Mouse (Mus musculus) cerebellum, postnatal 36 days (tissue): ENCODE measurements around the gene Scn3a.
A peak's percentile ranks its signal among the peaks of the same experiment; 100 is the strongest.

Experiments
- DNase-seq, 2 experiments: peaks; one replicate each; pipeline ENCODE4 v3.0.0; 2021 to 2022; ENCODE audit warnings: mixed read lengths in 2 of 2

Gene Scn3a

DNA sequence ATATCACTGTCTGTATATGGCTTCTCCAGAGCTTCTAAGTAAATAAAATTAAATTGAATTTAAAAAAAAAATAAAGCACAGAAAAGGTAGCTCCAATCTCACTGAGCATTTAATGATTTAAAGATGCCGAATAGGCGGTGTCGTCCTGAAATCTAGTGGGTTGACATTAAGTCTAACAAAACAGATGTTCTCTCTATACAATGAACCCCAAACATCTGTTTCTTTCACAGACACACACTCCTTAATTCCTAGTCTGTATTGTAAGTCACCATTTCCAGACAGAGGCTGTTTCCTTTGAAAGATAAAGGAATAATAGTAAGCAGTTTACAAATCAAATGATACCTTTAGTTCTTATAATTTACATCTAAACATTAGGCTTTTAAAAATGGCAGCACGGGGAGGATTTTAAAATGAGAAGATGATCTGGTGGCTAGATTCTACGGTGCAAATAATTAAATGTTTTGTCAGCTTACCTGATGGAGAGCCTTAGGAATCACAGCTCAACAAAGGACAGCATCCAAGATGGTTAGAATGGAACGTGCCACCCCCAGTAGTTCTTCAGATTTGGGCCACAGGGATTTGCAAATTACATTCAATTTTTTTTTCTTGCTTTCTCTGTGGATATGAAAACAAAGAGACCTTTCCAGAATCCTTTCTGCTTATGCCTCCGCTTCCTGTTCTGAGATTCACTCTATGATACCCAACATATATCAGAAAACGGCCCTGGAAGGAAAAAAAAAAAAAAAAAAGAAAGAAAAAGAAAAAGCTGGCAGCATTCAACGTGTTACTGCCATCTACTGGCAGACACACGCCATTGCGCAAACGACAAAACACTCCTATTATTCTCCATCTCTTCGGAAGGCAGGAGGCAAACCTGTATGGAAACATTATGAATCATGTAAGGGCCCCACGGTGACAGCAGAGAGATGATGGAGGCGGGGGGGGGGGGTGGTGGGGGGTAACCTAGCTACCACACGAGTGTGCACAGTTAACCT, at the start of gene Scn3a:
TSS of gene Scn3a (minus strand) at position 835 of the 995 bp plus-strand sequence.
- peak; percentile 35 to 47 for DNase-seq

DNA sequence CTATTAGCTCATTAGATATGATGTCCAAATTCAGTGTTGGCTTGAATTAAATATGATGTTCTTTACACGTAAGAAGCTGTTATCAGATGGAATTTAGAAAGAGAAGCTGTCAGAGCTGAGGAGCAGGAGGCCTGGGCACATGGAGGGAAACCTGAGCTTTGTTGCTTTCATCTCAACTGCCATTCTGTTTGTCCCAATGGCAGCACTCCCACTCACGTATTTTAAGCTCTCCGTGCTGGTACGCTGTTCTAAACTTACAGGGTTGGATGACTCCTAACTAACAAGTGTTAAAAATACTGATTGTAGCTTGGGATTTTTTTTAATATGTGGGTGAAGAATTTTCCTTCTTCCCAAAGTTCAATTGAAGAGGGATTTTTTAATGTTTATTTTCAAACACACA, 44.5 kb upstream of the Scn3a start:
- no peak for DNase-seq

DNA sequence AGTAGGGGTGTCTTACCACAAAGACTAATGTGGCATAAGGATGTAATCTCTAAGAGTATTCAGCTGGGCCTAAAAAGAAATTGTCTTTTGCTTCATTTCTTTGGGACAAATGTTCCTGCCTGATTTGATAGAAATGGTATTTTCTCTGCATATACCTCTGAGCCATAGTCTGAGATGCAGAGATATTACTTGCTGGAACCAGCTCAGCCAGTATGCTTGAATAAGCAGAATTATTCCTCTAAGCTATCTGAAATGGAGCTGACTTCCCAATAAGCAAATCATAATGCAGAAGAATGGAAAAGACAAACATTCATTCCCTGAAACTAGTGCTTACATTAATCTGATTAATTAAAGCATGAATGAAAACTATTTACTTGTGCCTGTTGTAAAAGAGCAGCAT, 40.4 kb upstream of the Scn3a start:
- no peak for DNase-seq

DNA sequence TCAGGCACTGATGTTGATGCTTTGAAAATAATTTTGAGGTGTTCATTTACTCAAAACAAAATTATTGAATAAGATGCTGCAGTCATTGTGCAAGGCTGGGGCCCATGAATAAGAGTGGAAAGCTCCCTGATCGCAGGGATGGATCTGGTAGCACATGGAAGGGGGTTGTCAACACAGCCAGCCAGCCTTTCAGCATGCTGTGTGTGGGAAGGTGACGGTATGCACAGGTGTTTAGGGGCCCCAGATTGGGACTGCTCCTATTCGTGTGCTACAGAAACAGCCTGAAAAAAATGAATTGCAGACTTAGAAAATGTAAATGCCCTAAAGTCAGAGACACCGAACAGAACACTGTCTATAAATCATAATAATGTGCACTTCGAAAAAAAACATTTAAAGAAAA, 20.3 kb upstream of the Scn3a start:
- DNase-seq = no peak

DNA sequence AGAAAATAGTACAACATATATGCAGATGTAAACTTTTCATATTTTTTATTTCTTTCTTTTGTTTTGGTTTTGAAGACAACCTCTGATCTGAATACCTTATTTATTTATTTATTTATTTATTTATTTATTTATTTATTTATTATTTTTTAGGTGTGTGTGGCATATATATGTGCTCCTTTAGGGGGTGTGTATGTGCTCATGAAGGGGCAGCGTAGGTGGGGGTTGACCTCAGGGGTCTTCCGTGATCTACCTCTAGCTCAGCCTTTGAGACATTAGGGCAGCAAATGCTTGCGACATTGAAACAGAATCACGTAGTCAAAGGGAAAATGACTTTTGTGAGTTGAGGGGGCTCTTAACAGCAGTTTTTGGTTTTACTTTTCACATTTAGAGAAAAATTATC, 498 bp upstream of the Scn3a start:
- no peak for DNase-seq

GRCm38 (mm10) chr2:65563898-65564297, 3.5 kb downstream of the Scn3a start:
- DNase-seq = no peak

DNA sequence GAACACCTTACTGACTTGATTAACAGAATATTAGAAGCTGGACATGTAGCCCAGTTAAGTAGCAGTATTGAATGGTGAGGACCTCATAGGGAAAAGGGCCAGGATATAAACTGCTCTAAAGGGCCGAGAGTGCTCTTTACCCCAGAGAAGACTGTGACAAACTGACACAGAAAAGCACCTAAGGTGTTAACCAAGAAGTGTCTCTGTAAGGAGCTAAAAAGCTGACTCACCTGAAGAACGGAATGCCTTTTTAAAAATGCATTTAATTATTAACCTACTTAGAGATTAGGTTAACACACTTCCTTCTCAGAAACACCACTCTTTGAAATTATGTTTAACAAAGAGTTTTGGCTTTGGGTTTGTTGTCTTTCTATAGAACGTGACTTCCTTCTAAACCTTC, 9.7 kb downstream of the Scn3a start:
- no peak for DNase-seq

DNA sequence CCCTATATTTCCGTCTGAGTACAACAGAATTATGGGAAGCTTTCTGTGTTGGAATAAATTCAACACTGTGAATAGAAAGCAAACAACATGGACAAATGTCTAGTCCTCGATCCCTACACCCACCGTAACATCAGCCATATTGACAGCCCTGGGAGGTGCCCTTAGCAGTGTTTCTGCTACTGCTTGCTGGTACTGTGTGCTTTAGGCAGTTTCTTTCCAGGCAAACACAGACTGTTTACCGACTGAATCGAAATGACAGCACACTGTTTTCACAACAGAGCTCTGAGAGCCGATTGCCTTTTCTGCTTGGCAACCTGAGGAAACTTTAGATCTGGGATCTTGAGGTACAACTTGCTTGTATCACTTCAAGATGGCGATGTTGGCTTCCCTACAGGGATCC, 12.8 kb downstream of the Scn3a start:
- DNase-seq = no peak

- DNase-seq = no peak
These were observed 14.0 kb downstream of the Scn3a start for GRCm38 (mm10) chr2:65553473-65553872.

- no peak for DNase-seq
These were observed 14.7 kb downstream of the Scn3a start for GRCm38 (mm10) chr2:65552727-65553126.

DNA sequence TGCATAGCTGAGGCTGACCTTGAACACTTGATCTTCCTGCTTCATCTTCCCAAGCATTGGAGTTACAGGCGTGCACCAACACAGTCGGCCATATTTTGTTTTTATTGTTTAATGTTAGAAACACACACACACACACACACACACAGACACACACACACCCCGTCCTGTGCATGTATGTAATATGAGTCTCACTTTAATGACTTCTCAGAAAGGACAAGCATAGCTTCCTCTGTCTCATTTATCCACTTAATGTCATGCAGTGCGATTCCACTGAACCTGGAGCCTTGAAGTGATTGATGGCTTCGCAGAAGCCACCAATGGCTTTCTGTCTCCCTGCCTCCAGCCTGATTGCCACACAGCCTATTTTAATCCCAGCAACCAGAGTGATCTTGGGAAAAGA, 15.2 kb downstream of the Scn3a start:
- DNase-seq = no peak

- no peak for DNase-seq
These were observed 15.7 kb downstream of the Scn3a start for GRCm38 (mm10) chr2:65551736-65552135.

DNA sequence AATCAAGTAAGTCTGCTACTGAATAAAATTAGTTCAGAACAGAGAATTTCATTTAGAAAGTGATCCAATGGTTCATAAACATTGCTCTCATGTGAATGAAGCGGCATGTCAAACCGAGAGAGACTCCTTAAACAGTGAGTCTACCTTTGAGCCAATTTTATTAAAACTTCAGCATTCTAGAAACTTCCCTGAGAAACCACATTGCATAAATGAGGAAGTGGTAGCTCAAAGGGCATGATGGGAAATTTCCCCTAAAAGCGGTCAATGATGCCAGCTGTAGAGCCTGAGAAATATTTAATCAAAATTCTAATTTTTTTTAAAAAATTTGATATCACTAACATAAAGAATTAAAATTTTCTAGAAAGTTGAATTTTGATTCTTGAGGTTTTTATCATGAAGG, 16.9 kb downstream of the Scn3a start:
- no peak for DNase-seq

DNA sequence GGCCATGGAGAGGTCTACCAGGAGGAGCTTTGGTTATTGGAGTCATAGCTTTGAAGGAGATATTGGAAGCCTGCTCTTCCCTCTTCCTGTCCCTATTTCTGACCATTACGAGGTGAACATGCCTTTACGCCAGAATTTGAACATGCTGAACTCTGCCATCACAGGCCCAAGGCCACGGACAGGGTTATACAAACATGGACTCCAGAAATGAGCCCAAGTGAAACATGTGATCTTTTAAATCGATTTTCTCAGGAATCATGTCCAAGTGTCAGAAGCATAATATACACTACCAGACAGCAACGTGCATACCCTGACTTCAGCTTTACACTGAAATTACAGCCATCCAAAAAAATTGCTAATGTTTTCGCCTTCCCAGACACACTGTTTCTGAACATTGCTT, 18.8 kb downstream of the Scn3a start:
- DNase-seq = no peak

DNA sequence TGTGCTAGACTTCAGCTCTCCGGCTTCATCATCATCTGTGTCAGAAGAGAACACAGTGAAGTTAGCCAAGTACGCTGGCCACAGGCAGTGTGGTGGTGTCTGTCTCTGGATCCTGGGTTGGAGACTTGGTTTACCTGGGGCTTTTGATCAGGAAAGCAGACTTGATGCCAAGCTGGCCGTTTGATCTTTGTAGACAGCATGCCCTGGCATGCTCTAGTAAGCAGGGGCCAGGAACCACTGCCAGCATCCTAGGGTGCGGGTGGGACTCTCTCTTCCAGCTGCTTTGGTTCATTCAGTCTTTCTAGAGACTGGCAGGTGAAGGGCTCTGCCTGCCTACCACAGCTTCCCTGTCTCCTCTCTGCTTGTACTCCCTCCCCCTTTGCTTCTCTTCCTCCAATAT, 20.1 kb downstream of the Scn3a start:
- DNase-seq = no peak

DNA sequence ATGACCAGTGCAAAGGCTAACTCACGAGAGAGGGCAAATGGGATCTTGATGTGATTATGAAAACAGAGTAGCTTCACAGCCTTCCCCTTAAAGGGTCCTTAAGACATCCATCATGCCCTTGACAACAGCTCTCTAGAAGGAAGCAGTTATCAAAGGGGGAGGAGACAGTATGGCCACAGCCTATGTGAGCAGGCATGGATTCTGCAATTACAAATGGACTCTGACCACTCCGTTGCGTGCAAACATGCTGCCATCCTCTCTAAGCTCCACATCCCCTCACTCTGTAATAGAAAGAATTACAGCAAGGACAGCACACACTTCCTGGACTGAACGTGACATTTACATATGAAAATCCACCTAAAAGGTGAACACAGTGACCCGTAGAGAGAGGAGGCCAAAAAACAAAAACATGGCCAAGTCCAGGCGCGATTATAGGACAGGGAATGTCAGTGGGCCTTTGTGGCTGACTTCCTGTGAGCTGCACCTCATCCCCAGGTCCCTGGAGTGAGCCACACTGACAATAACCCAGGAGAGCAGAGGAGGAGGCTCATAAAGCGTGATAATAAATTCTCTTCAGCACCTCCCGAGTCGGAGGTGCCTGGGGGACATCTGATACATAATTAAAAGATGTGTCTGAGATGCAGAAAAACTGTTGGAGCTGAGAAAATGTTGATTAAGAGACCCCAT, 24.4 kb downstream of the Scn3a start:
- DNase-seq = no peak

GRCm38 (mm10) chr2:65541781-65542180, 25.6 kb downstream of the Scn3a start:
- no peak for DNase-seq

DNA sequence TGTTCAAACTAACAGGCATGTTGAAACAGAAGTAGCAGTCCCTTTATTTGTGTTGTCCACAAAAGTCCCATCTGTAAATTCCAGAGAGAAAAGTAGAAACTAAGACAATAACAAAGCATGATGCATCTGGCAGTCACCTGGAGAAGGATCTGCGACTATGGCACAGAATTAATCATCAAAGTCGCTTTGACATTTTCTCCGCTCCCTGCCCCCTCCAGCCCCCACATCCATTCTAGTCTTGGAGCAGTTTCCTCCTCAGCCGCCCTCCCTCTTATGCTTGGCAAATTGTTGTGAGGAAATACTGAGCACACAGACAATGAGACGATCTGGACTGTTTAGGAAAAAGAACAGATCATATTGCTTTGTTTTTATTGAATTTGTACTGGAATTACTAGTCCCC, 29.0 kb downstream of the Scn3a start:
- no peak for DNase-seq

DNA sequence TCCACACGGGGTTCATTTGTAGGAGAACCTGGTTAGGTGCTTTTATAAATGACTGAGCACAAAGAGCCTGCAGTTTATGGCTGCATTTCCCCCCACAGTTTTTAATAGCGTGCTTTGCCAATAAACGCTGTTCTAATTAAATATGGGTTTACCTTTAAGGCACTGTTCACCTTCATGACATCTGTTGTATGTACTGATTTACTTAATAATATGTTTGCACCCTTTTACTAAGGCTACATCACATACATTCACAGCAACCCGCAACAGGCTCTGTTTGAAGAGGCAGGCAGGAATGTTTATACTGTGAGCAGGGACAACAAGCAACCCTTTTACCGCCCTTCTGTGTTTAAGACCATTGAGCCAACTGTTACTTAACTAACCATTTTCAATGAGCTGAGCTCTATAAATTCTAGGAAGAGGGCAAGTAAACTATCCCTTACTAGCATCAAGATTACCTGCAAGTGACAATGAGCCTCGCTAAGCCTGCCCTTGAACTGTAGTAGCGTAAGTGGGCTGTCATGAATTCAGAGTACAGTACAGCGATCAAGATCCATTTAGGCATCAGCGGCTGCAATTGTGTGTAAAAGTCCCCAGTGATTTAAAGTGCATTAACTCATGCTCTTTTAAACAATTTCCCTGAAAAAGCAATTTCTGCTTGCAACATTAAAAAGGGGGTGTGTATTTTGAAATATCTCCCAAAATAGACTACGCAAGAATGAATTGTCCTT, 35.1 kb downstream of the Scn3a start:
- DNase-seq = no peak

- no peak for DNase-seq
These were observed 38.3 kb downstream of the Scn3a start for GRCm38 (mm10) chr2:65529148-65529547.

GRCm38 (mm10) chr2:65516703-65517102, 50.7 kb downstream of the Scn3a start:
- no peak for DNase-seq

GRCm38 (mm10) chr2:65508217-65508616, 59.2 kb downstream of the Scn3a start:
- DNase-seq = no peak

DNA sequence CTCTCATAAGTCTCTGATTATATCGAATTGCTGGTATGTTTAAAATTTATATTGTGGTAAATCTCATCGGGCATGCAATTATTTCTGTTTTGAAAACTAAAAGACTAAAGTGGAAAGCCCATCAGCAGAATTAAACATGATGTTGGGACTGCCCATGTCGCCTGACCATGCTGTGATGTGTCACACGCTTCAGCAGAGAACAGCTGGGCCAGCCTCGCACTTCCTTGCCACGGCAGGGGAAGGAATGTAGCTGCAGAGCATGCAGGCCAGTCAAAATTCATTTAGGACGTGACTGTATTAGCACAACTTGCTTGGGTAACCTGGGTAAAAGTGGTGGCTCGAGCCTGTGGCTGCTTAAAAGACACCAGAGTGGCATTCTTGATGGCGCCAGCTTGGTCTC, 77.0 kb downstream of the Scn3a start:
- no peak for DNase-seq
